Mouse (Mus musculus): ENCODE results near the gene Sfxn3. TPM values are rescaled to one million over a fixed set of nuclear protein-coding genes. Genes with fewer than 3 reads are reported as not detected.
A peak's percentile ranks its signal among the peaks of the same experiment; 100 is the strongest.

Sfxn3 gene
- polyA plus RNA-seq, 1 experiment from 2014 or later, result 16.5 TPM

DNA sequence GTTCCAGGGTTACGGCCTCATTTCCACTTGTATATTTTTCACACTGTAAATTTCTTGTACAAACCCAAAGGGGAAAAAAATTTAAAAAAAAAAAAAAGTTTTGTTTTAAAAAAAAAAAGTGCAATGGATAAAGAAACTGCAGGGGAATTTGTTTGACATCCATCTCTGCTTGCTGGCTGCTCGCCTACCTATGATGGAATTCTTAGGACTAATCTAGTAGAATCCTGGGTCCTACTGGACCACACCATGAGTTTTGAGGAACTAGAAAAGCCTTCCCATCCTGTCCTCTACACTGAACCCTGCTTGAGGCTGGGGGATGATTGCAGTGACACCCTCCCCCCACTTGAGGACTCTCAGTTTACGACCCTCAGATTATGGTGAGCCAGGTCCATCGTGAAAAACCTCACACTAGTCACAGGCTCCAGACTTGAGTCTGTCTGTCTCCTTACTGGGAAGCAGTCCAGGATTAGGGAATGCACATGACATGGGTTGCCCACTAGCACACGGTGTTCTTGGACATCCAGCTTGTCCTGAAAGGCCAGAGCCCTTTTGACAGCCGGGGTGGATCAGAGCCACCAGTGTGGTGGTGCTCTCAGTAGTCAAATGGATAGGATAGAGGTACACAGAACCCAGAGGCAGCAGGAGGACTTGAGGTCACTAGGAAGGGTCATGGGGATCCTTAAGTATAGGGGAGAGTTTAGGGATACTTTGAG, 20.2 kb upstream of the Sfxn3 start:
- 69% methylated on average over 6 of the region's 6 CpGs for WGBS
- Histone ChIP-seq H3K9me3 (ENCODE audit: control insufficient read depth, low read length) (no peaks in the 10 kb centered on the region), H3K4me1 (ENCODE audit: control insufficient read depth, insufficient read depth, low read length) (peaks cover 25% of the 10 kb centered on the region), H3K27ac (ENCODE audit: low read length) (no peak overlapping the region), H3K9ac (ENCODE audit: low read depth, low read length) (no peak overlapping the region), H3K36me3 (ENCODE audit: control insufficient read depth, insufficient read depth, low read length) (peaks cover 26% of the 10 kb centered on the region), H3K4me2 (ENCODE audit: low read depth, low read length) (no peak overlapping the region), H3K27me3 (replicated peaks; ENCODE audit: control insufficient read depth, insufficient read depth, low read length) (no peaks in the 10 kb centered on the region), H3K4me3 (ENCODE audit: low read length) (no peak overlapping the region)
- no peak for ATAC-seq

- no peak overlapping the region for H3K4me3 ChIP-seq (ENCODE audit: low read length)
- H3K4me2 ChIP-seq (ENCODE audit: low read depth, low read length), result no peak overlapping the region
- H3K27me3 ChIP-seq (replicated peaks; ENCODE audit: control insufficient read depth, insufficient read depth, low read length), result no peaks in the 10 kb centered on the region
- no peak overlapping the region for H3K27ac ChIP-seq (ENCODE audit: low read length)
- no peak; the same call in 1 of the 2 replicates for ATAC-seq
- 78% methylated on average over 6 of the region's 6 CpGs for WGBS
- peaks cover 30% of the 10 kb centered on the region for H3K4me1 ChIP-seq (ENCODE audit: control insufficient read depth, insufficient read depth, low read length)
- H3K9ac ChIP-seq (ENCODE audit: low read depth, low read length), result no peak overlapping the region
- peaks cover 26% of the 10 kb centered on the region for H3K36me3 ChIP-seq (ENCODE audit: control insufficient read depth, insufficient read depth, low read length)
- no peaks in the 10 kb centered on the region for H3K9me3 ChIP-seq (ENCODE audit: control insufficient read depth, low read length)
Measured at GRCm38 (mm10) chr19:45027848-45028247, 19.5 kb upstream of the Sfxn3 start.

DNA sequence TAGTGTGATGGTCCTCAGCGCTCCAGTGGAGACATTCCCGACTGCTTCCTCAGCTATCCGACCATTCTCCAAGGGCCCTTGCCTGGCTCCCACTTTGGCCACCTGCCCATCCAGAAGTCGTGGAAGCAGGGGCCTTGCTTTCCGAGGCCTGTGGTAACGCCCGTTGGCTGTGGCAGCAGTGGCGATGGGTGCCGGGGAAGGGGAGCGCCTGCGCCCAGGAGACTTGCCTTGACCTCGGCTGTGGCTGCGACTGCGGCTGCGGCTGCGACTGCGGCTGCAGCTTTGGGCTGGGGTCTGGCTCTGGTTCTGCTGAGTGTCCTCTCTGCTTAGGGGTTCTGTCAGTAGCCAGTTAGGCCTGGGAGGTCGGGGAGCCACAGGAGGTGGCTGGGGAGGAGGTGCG, 18.6 kb upstream of the Sfxn3 start:
- Histone ChIP-seq H3K9ac (ENCODE audit: low read depth, low read length) (no peak overlapping the region), H3K4me2 (ENCODE audit: low read depth, low read length) (no peak overlapping the region), H3K9me3 (ENCODE audit: control insufficient read depth, low read length) (no peaks in the 10 kb centered on the region), H3K36me3 (ENCODE audit: control insufficient read depth, insufficient read depth, low read length) (peaks cover 24% of the 10 kb centered on the region), H3K4me3 (ENCODE audit: low read length) (no peak overlapping the region), H3K4me1 (ENCODE audit: control insufficient read depth, insufficient read depth, low read length) (peaks cover 30% of the 10 kb centered on the region), H3K27me3 (replicated peaks; ENCODE audit: control insufficient read depth, insufficient read depth, low read length) (no peaks in the 10 kb centered on the region), H3K27ac (ENCODE audit: low read length) (0 out of 2 replicates have a peak overlapping the region, but pooled peaks have one; percentile 0)
- ATAC-seq, result no peak
- WGBS, result 60% methylated on average over 19 of the region's 19 CpGs

DNA sequence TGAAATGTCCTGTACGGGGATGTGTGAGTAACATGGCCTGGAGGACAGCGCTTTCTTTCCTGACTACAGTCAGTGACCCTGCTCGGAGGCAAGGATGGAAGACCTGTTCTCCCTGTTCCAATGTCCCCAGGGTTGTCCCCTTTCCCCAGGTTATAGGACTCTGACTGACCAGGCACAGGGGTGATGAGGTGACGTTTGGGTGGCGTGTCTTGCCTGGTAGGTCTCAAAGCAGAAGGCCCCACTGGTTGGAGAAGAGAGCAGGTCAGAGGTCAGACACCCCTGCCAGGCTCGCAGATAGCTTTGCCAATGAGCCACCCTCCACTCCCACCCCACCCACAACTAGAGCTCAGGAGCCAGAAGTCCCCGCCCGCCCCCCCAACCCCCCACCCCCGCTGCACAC, 17.7 kb upstream of the Sfxn3 start:
- Histone ChIP-seq H3K36me3 (ENCODE audit: control insufficient read depth, insufficient read depth, low read length) (peaks cover 19% of the 10 kb centered on the region), H3K27ac (ENCODE audit: low read length) (no peak overlapping the region), H3K4me2 (ENCODE audit: low read depth, low read length) (no peak overlapping the region), H3K4me1 (ENCODE audit: control insufficient read depth, insufficient read depth, low read length) (peaks cover 30% of the 10 kb centered on the region), H3K9ac (ENCODE audit: low read depth, low read length) (no peak overlapping the region), H3K9me3 (ENCODE audit: control insufficient read depth, low read length) (no peaks in the 10 kb centered on the region), H3K4me3 (ENCODE audit: low read length) (no peak overlapping the region), H3K27me3 (replicated peaks; ENCODE audit: control insufficient read depth, insufficient read depth, low read length) (no peaks in the 10 kb centered on the region)
- no peak for ATAC-seq
- WGBS, result 59% methylated on average over 9 of the region's 9 CpGs

- peak; percentile 26; the same call in 1 of the 2 replicates for ATAC-seq
- Histone ChIP-seq H3K4me3 (ENCODE audit: low read length) (no peak overlapping the region), H3K36me3 (ENCODE audit: control insufficient read depth, insufficient read depth, low read length) (peaks cover 15% of the 10 kb centered on the region), H3K9ac (ENCODE audit: low read depth, low read length) (no peak overlapping the region), H3K27me3 (replicated peaks; ENCODE audit: control insufficient read depth, insufficient read depth, low read length) (no peaks in the 10 kb centered on the region), H3K4me2 (ENCODE audit: low read depth, low read length) (no peak overlapping the region), H3K4me1 (ENCODE audit: control insufficient read depth, insufficient read depth, low read length) (peaks cover 30% of the 10 kb centered on the region), H3K27ac (ENCODE audit: low read length) (no peak overlapping the region), H3K9me3 (ENCODE audit: control insufficient read depth, low read length) (no peaks in the 10 kb centered on the region)
- 39% methylated on average over 8 of the region's 8 CpGs for WGBS
Measured at GRCm38 (mm10) chr19:45030111-45030510, 17.2 kb upstream of the Sfxn3 start.

DNA sequence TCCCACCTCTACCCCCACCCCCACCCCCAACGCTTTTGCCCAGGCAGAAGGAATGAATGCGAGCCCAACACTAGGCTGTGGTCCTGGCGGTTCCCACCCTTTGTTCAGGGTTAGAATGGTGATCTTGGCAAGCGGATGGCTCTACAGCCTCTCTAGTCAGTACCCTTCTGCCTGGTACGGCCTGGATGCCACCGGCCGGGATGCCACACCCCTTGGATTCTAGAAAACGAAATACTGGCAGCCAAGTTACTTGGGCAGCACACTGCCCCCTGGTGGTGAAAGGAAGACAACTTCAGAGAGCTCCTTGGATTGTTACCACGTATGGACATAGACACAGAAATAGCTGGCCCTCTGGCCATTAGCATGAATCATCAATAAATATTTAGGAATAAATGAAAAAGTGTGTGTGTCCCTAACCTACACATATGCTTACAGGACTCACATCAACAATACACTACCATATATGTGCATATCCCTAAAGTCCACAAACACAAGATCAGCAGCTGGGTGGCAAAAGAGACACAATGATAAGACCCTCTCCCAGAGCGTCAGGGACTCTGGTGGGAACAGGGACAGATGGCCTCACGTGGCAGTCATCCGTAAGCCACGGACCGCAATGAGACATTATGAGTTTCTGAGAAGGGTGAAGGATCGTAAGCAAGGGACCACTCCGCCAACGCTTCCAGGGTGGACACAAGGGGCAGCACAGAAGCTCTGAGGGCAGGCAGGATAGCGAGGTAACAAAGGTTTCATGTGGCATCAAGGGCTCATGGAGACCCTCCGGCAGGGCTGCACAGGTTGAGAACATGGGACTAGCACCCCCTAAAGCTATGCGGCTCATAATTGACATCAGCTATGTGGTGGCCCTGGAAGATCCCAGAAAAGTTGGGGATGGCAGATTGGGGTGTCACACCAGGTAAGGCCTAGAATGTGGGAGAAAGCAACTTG, 16.3 kb upstream of the Sfxn3 start:
- H3K27me3 ChIP-seq (replicated peaks; ENCODE audit: control insufficient read depth, insufficient read depth, low read length), result no peaks in the 10 kb centered on the region
- WGBS, result 39% methylated on average over 20 of the region's 20 CpGs
- H3K9ac ChIP-seq (ENCODE audit: low read depth, low read length), result no peak overlapping the region
- H3K4me3 ChIP-seq (ENCODE audit: low read length), result peak overlapping the region; percentile 12; the same call in 1 of the 2 replicates
- peak overlapping the region; percentile 51 for H3K4me2 ChIP-seq (ENCODE audit: low read depth, low read length)
- H3K36me3 ChIP-seq (ENCODE audit: control insufficient read depth, insufficient read depth, low read length), result peaks cover 11% of the 10 kb centered on the region
- no peaks in the 10 kb centered on the region for H3K9me3 ChIP-seq (ENCODE audit: control insufficient read depth, low read length)
- H3K4me1 ChIP-seq (ENCODE audit: control insufficient read depth, insufficient read depth, low read length), result peaks cover 30% of the 10 kb centered on the region
- ATAC-seq, result 0 out of 2 replicates have a peak, but pooled peaks have one; percentile 14
- H3K27ac ChIP-seq (ENCODE audit: low read length), result no peak overlapping the region

GRCm38 (mm10) chr19:45031780-45032179, 15.5 kb upstream of the Sfxn3 start:
- no peak overlapping the region for H3K9ac ChIP-seq (ENCODE audit: low read depth, low read length)
- H3K4me1 ChIP-seq (ENCODE audit: control insufficient read depth, insufficient read depth, low read length), result peaks cover 30% of the 10 kb centered on the region

GRCm38 (mm10) chr19:45032570-45033332, 14.6 kb upstream of the Sfxn3 start:
- peaks cover 23% of the 10 kb centered on the region for H3K4me1 ChIP-seq (ENCODE audit: control insufficient read depth, insufficient read depth, low read length)
- no peaks in the 10 kb centered on the region for H3K27me3 ChIP-seq (replicated peaks; ENCODE audit: control insufficient read depth, insufficient read depth, low read length)
- no peaks in the 10 kb centered on the region for H3K9me3 ChIP-seq (ENCODE audit: control insufficient read depth, low read length)
- 60% methylated on average over 17 of the region's 17 CpGs for WGBS
- H3K4me3 ChIP-seq (ENCODE audit: low read length), result no peak overlapping the region
- H3K27ac ChIP-seq (ENCODE audit: low read length), result no peak overlapping the region
- no peak overlapping the region for H3K4me2 ChIP-seq (ENCODE audit: low read depth, low read length)
- no peak for ATAC-seq
- no peak overlapping the region; the same call in 1 of the 2 replicates for H3K9ac ChIP-seq (ENCODE audit: low read depth, low read length)
- H3K36me3 ChIP-seq (ENCODE audit: control insufficient read depth, insufficient read depth, low read length), result no peaks in the 10 kb centered on the region; the same call in 1 of the 2 replicates

More at GRCm38 (mm10) chr19:45031780-45032179, 15.5 kb upstream of the Sfxn3 start:
- 9% methylated on average over 4 of the region's 4 CpGs for WGBS
- H3K9me3 ChIP-seq (ENCODE audit: control insufficient read depth, low read length), result no peaks in the 10 kb centered on the region
- peaks cover 6% of the 10 kb centered on the region; the same call in 1 of the 2 replicates for H3K36me3 ChIP-seq (ENCODE audit: control insufficient read depth, insufficient read depth, low read length)
- peak; percentile 65 for ATAC-seq
- no peaks in the 10 kb centered on the region for H3K27me3 ChIP-seq (replicated peaks; ENCODE audit: control insufficient read depth, insufficient read depth, low read length)
- no peak overlapping the region for H3K4me3 ChIP-seq (ENCODE audit: low read length)
- no peak overlapping the region for H3K4me2 ChIP-seq (ENCODE audit: low read depth, low read length)
- H3K27ac ChIP-seq (ENCODE audit: low read length), result no peak overlapping the region

Data from intestine, embryonic 16.5 days (tissue).